Mouse (Mus musculus): ENCODE data around the gene Spata20.

GRCm38 (mm10) chr11:94473707-94474543 is 12.1 kb downstream of the Spata20 start, which contains the start of gene Cacna1g:
- TF ChIP-seq CTCF (IDR thresholded peaks at IDR 0.05; ENCODE audit: control insufficient read depth, insufficient read depth, insufficient replicate concordance, low read depth, low read length) (no peak), POLR2A (IDR thresholded peaks at IDR 0.05; ENCODE audit: control insufficient read depth, low read depth, low read length) (no peak)

Data from testis, adult 2 months (tissue).